Mouse (Mus musculus) midbrain, postnatal 0 days (tissue): ENCODE measurements around the gene Dcpp3. TPM values are rescaled to one million over a fixed set of nuclear protein-coding genes. Genes with fewer than 3 reads are reported as not detected.
"Not testable (repeated sequence)": the region's sequence is repeated elsewhere in the genome, so short reads cannot be mapped to it uniquely, and the experiment has no call there.

ENCODE experiments used
- ATAC-seq: fragments of 200-750 bp; cut with Nextera tagmentation; 2 replicates; pipeline ENCODE4 v1.8.0; 2017; ENCODE audit warnings: moderate number of reproducible peaks, mild to moderate bottlenecking, moderate TSS enrichment, moderate library complexity; ENCODE audit not compliant: low FRiP score
- DNase-seq: peaks from one replicate; pipeline ENCODE4 v3.0.0-alpha.2; 2015; ENCODE audit warnings: low spot score
- H3K27ac ChIP-seq: fragments of 300-500 bp; sonication (generic); 2 replicates; pipeline ENCODE4 v1.5.1; 2014; ENCODE audit warnings: low read depth, mild to moderate bottlenecking, low read length, mixed read lengths
- H3K27me3 ChIP-seq: fragments of 300-500 bp; sonication (generic); 2 replicates; pipeline ENCODE4 v1.6.1; 2014; ENCODE audit warnings: low read length, control low read depth, mixed read lengths; ENCODE audit not compliant: insufficient read depth
- H3K36me3 ChIP-seq: fragments of 300-500 bp; sonication (generic); 2 replicates; pipeline ENCODE4 v1.6.1; 2014; ENCODE audit warnings: low read length, control low read depth, mixed read lengths; ENCODE audit not compliant: insufficient read depth
- H3K4me1 ChIP-seq: fragments of 300-500 bp; sonication (generic); 2 replicates; pipeline ENCODE4 v1.6.1; 2014; ENCODE audit warnings: mild to moderate bottlenecking, control low read depth, antibody characterized with exemption, low read length, mixed read lengths; ENCODE audit not compliant: insufficient read depth
- H3K4me2 ChIP-seq: fragments of 300-500 bp; sonication (generic); 2 replicates; pipeline ENCODE4 v1.6.1; 2014; ENCODE audit warnings: low read depth, mild to moderate bottlenecking, low read length, mixed read lengths; ENCODE audit not compliant: poor library complexity, severe bottlenecking
- H3K4me3 ChIP-seq: fragments of 300-500 bp; sonication (generic); 2 replicates; pipeline ENCODE4 v1.5.1; 2014; ENCODE audit warnings: low read depth, mild to moderate bottlenecking, low read length, moderate library complexity
- H3K9ac ChIP-seq: fragments of 300-500 bp; sonication (generic); replicated peaks from 2 replicates; pipeline ENCODE4 v1.6.1; 2014; ENCODE audit warnings: mild to moderate bottlenecking, low read length, moderate library complexity, mixed read lengths; ENCODE audit not compliant: poor library complexity, severe bottlenecking
- H3K9me3 ChIP-seq: fragments of 300-500 bp; sonication (generic); 2 replicates; pipeline ENCODE4 v1.6.1; 2016; ENCODE audit warnings: low read length, control low read depth
- CTCF ChIP-seq: IDR thresholded peaks from 2 replicates; pipeline ENCODE4 v1.5.1; 2016; ENCODE audit warnings: antibody characterized with exemption, mild to moderate bottlenecking
- WGBS: fragments of 180-500 bp; shearing (Covaris S2); extraction: QIAGEN DNeasy Blood & Tissue Kit; methylation state at CpG from one replicate; pipeline ENCODE4 v1.1.7; 2014; 5-methylcytosine and 5-hydroxymethylcytosine counted together
- polyA plus RNA-seq: library from polyadenylated mRNA; unstranded; fragments of >200 nt; fragmentation: Nextera tagmentation; extraction: Ambion mirVana; gene quantifications from 2 replicates; pipeline ENCODE4 v1.2.1, GENCODE M21; 2015
- total RNA-seq: library from RNA; depleted of rRNA; stranded (reverse); fragments of >200 nt; gene quantifications from 2 replicates; pipeline ENCODE4 v1.2.3, GENCODE M21; 2014; rRNA removed

Gene Dcpp3
- total RNA-seq (not detected in 2 replicates), polyA plus RNA-seq (not detected in 2 replicates)

- H3K27ac ChIP-seq, H3K4me2 ChIP-seq, ATAC-seq, H3K4me1 ChIP-seq, H3K9ac ChIP-seq, H3K4me3 ChIP-seq, DNase-seq, H3K36me3 ChIP-seq, H3K9me3 ChIP-seq, H3K27me3 ChIP-seq: not testable (repeated sequence)
- 73% methylated on average over 4 of the region's 4 CpGs for WGBS
Observed at GRCm38 (mm10) chr17:23917158-23917557, at the start of gene Dcpp3. Dcpp3 (plus strand) TSS chr17:23917458.

GRCm38 (mm10) chr17:23867756-23868155 lies 49.5 kb upstream of the Dcpp3 start, which contains the start of gene Prss21:
Prss21 (plus strand) TSS chr17:23868056.
- Histone ChIP-seq H3K9ac (no peak within 1 kb of the TSS), H3K36me3 (no peaks in the 10 kb centered on the region), H3K27ac (no peak within 1 kb of the TSS), H3K27me3 (no peaks in the 10 kb centered on the region), H3K4me3 (no peak within 1 kb of the TSS), H3K4me2 (no peak within 1 kb of the TSS), H3K9me3 (no peaks in the 10 kb centered on the region), H3K4me1 (no peaks in the 10 kb centered on the region)
- DNase-seq, result no peak
- WGBS, result 84% methylated on average over 15 of the region's 15 CpGs
- no peak for ATAC-seq
- TF ChIP-seq CTCF, result no peak

- Histone ChIP-seq H3K4me3 (no peak overlapping the region), H3K36me3 (no peaks in the 10 kb centered on the region), H3K4me2 (no peak overlapping the region), H3K27ac (no peak overlapping the region), H3K4me1 (no peaks in the 10 kb centered on the region), H3K9ac (no peak overlapping the region), H3K27me3 (no peaks in the 10 kb centered on the region), H3K9me3 (no peaks in the 10 kb centered on the region)
- DNase-seq (no peak), ATAC-seq (no peak)
- 90% methylated on average over 11 of the region's 11 CpGs for WGBS
- TF ChIP-seq CTCF, result no peak
Observed at GRCm38 (mm10) chr17:23868513-23868912, 48.7 kb upstream of the Dcpp3 start.

- H3K4me3 ChIP-seq, result no peak overlapping the region
- no peak overlapping the region for H3K27ac ChIP-seq
- WGBS, result 42% methylated on average over 8 of the region's 8 CpGs
- no peaks in the 10 kb centered on the region for H3K4me1 ChIP-seq
- no peaks in the 10 kb centered on the region for H3K27me3 ChIP-seq
- H3K9me3 ChIP-seq, result no peaks in the 10 kb centered on the region
- DNase-seq (peak; percentile 49), ATAC-seq (0 out of 2 replicates have a peak, but pooled peaks have one; percentile 28)
- no peak overlapping the region for H3K4me2 ChIP-seq
- no peak overlapping the region for H3K9ac ChIP-seq
- peak; percentile 78 for TF ChIP-seq CTCF
- no peaks in the 10 kb centered on the region for H3K36me3 ChIP-seq
Observed at GRCm38 (mm10) chr17:23873884-23874856, 43.1 kb upstream of the Dcpp3 start.

GRCm38 (mm10) chr17:23876741-23877140 lies 40.5 kb upstream of the Dcpp3 start:
- Histone ChIP-seq H3K9ac (no peak overlapping the region), H3K4me1 (no peaks in the 10 kb centered on the region), H3K4me2 (no peak overlapping the region), H3K27ac (no peak overlapping the region), H3K27me3 (no peaks in the 10 kb centered on the region), H3K9me3 (no peaks in the 10 kb centered on the region), H3K4me3 (no peak overlapping the region), H3K36me3 (no peaks in the 10 kb centered on the region)
- TF ChIP-seq CTCF, result no peak
- peak; percentile 84 for ATAC-seq
- DNase-seq, result peak; percentile 75
- 49% methylated on average over 3 of the region's 3 CpGs for WGBS

GRCm38 (mm10) chr17:23877166-23877565 lies 40.1 kb upstream of the Dcpp3 start:
- no peaks in the 10 kb centered on the region for H3K4me1 ChIP-seq
- no peak overlapping the region for H3K9ac ChIP-seq
- H3K9me3 ChIP-seq, result no peaks in the 10 kb centered on the region
- DNase-seq, result peak; percentile 34
- no peak overlapping the region; the same call in 1 of the 2 replicates for H3K27ac ChIP-seq
- no peak overlapping the region for H3K4me3 ChIP-seq
- TF ChIP-seq CTCF, result no peak
- no peak overlapping the region for H3K4me2 ChIP-seq
- H3K36me3 ChIP-seq, result no peaks in the 10 kb centered on the region
- ATAC-seq, result peak; percentile 80
- WGBS, result 69% methylated on average over 2 of the region's 2 CpGs
- H3K27me3 ChIP-seq, result no peaks in the 10 kb centered on the region

- H3K27ac ChIP-seq, H3K9me3 ChIP-seq, H3K9ac ChIP-seq, ATAC-seq, H3K4me2 ChIP-seq, H3K27me3 ChIP-seq, H3K4me1 ChIP-seq, H3K4me3 ChIP-seq, H3K36me3 ChIP-seq, DNase-seq: not testable (repeated sequence)
- WGBS, result 69% methylated on average over 4 of the region's 4 CpGs
Observed at GRCm38 (mm10) chr17:23880576-23880975, 36.7 kb upstream of the Dcpp3 start, which contains the start of the genes Dcpp1 and Dcpp2. Dcpp1 (plus strand) TSS chr17:23880876. Dcpp2 (plus strand) TSS chr17:23880880.
